Mouse (Mus musculus): ENCODE data around the gene Hsd17b14. TPM values are rescaled to one million over a fixed set of nuclear protein-coding genes. Genes with fewer than 3 reads are reported as not detected.
"Not testable (repeated sequence)": the region's sequence is repeated elsewhere in the genome, so short reads cannot be mapped to it uniquely, and the experiment has no call there.

The Hsd17b14 gene
- total RNA-seq, 2 experiments from 2014 or later: 0.18 to 0.59 TPM

GRCm38 (mm10) chr7:45526474-45527120 is 28.1 kb upstream of the Hsd17b14 start:
- DNase-seq (ENCODE audit: low spot score): no peak
- intact Hi-C loops (cut with DNase I): no loop called here

GRCm38 (mm10) chr7:45527169-45527568 is 27.5 kb upstream of the Hsd17b14 start:
- DNase-seq (ENCODE audit: low spot score); intact Hi-C loops (cut with DNase I): not testable (repeated sequence)

GRCm38 (mm10) chr7:45529461-45529860 is 25.2 kb upstream of the Hsd17b14 start:
- intact Hi-C loops (cut with DNase I): no loop called here
- peak; percentile 24 for DNase-seq (ENCODE audit: low spot score)

GRCm38 (mm10) chr7:45530643-45531042 is 24.1 kb upstream of the Hsd17b14 start:
- intact Hi-C loops (cut with DNase I): no loop called here
- DNase-seq (ENCODE audit: low spot score): no peak

- intact Hi-C loops (cut with DNase I): no loop called here
- DNase-seq (ENCODE audit: low spot score): no peak
These were observed 19.0 kb upstream of the Hsd17b14 start for GRCm38 (mm10) chr7:45535676-45536075.

GRCm38 (mm10) chr7:45537602-45538001 is 17.1 kb upstream of the Hsd17b14 start:
- DNase-seq (ENCODE audit: low spot score): no peak
- intact Hi-C loops (cut with DNase I): no loop called here

- intact Hi-C loops (cut with DNase I): no loop called here
- DNase-seq (ENCODE audit: low spot score): no peak
These were observed 16.3 kb upstream of the Hsd17b14 start for GRCm38 (mm10) chr7:45538163-45539041.

GRCm38 (mm10) chr7:45539095-45539494 is 15.6 kb upstream of the Hsd17b14 start:
- intact Hi-C loops (cut with DNase I): no loop called here
- DNase-seq (ENCODE audit: low spot score): no peak

- intact Hi-C loops (cut with DNase I): no loop called here
- DNase-seq (ENCODE audit: low spot score): no peak
These were observed 14.5 kb upstream of the Hsd17b14 start for GRCm38 (mm10) chr7:45540213-45540612.

- intact Hi-C loops (cut with DNase I): no loop called here
These were observed 10.2 kb upstream of the Hsd17b14 start for GRCm38 (mm10) chr7:45544525-45544924.

GRCm38 (mm10) chr7:45549641-45550436 is 4.9 kb upstream of the Hsd17b14 start:
- intact Hi-C loops (cut with DNase I): no loop called here
- DNase-seq (ENCODE audit: low spot score): no peak

More at GRCm38 (mm10) chr7:45544525-45544924, 10.2 kb upstream of the Hsd17b14 start:
- no peak for DNase-seq (ENCODE audit: low spot score)

GRCm38 (mm10) chr7:45550821-45551511 is 3.7 kb upstream of the Hsd17b14 start:
- intact Hi-C loops (cut with DNase I): no loop called here
- DNase-seq (ENCODE audit: low spot score): no peak

- no peak for DNase-seq (ENCODE audit: low spot score)
- intact Hi-C loops (cut with DNase I): no loop called here
These were observed 3.2 kb upstream of the Hsd17b14 start for GRCm38 (mm10) chr7:45551512-45551883.

GRCm38 (mm10) chr7:45553519-45553918 is 1.2 kb upstream of the Hsd17b14 start:
- DNase-seq (ENCODE audit: low spot score): no peak
- intact Hi-C loops (cut with DNase I): no loop called here

- intact Hi-C loops (cut with DNase I): no loop called here
- DNase-seq (ENCODE audit: low spot score): no peak
These were observed 703 bp upstream of the Hsd17b14 start for GRCm38 (mm10) chr7:45553990-45554389.

- intact Hi-C loops (cut with DNase I): loop anchor here (1.0 kb wide), 1 partner anchor 37 kb away; no protein-coding TSS in a partner anchor
- peak; percentile 33 for DNase-seq (ENCODE audit: low spot score)
These were observed 1.1 kb downstream of the Hsd17b14 start for GRCm38 (mm10) chr7:45555787-45556186.

- intact Hi-C loops (cut with DNase I): no loop called here
These were observed 4.2 kb downstream of the Hsd17b14 start for GRCm38 (mm10) chr7:45558907-45559306.

GRCm38 (mm10) chr7:45560241-45560640 is 5.5 kb downstream of the Hsd17b14 start:
- no peak for DNase-seq (ENCODE audit: low spot score)
- intact Hi-C loops (cut with DNase I): loop anchor here (2.0 kb wide), 2 partner anchors 89 to 109 kb away; no protein-coding TSS in a partner anchor

More at GRCm38 (mm10) chr7:45558907-45559306, 4.2 kb downstream of the Hsd17b14 start:
- no peak for DNase-seq (ENCODE audit: low spot score)

- intact Hi-C loops (cut with DNase I): loop anchor here (2.0 kb wide), 2 partner anchors 90 to 110 kb away; no protein-coding TSS in a partner anchor
- peak; percentile 41 for DNase-seq (ENCODE audit: low spot score)
These were observed 6.3 kb downstream of the Hsd17b14 start for GRCm38 (mm10) chr7:45560843-45561623.

Measured in heart, postnatal 25 days (tissue).